Mouse (Mus musculus) G1E (cell line): ENCODE results near the gene Grhl3.

Source experiments
- CTCF ChIP-seq: IDR thresholded peaks from 2 replicates; pipeline ENCODE4 v1.5.1; 2012; ENCODE audit warnings: low read depth, low read length, inconsistent platforms, mixed read lengths
- GATA1 ChIP-seq: IDR thresholded peaks from 2 replicates; pipeline ENCODE4 v1.6.1; 2012; ENCODE audit warnings: borderline replicate concordance, low read length, inconsistent platforms, mixed read lengths

GRCm38 (mm10) chr4:135597571-135597970, 24.1 kb upstream of the Grhl3 start:
- TF ChIP-seq GATA1 (no peak), CTCF (no peak)
